Mouse (Mus musculus): ENCODE measurements around the gene Oas1h. TPM values are rescaled to one million over a fixed set of nuclear protein-coding genes. Genes with fewer than 3 reads are reported as not detected.
"Not testable (repeated sequence)": the region's sequence is repeated elsewhere in the genome, so short reads cannot be mapped to it uniquely, and the experiment has no call there.

Gene Oas1h
- polyA plus RNA-seq, 1 experiment: not detected

GRCm38 (mm10) chr5:120881681-120882080 lies 20.5 kb downstream of the Oas1h start:
- DNase-seq (ENCODE audit: low spot score): not testable (repeated sequence)

- DNase-seq (ENCODE audit: low spot score): not testable (repeated sequence)
Observed at GRCm38 (mm10) chr5:120887413-120887812, 26.2 kb downstream of the Oas1h start, which contains the start of gene Oas1g. Gene Oas1g (minus strand): TSS chr5:120887613.

- no peak for DNase-seq (ENCODE audit: low spot score)
Observed at GRCm38 (mm10) chr5:120887831-120888230, 26.6 kb downstream of the Oas1h start.

DNA sequence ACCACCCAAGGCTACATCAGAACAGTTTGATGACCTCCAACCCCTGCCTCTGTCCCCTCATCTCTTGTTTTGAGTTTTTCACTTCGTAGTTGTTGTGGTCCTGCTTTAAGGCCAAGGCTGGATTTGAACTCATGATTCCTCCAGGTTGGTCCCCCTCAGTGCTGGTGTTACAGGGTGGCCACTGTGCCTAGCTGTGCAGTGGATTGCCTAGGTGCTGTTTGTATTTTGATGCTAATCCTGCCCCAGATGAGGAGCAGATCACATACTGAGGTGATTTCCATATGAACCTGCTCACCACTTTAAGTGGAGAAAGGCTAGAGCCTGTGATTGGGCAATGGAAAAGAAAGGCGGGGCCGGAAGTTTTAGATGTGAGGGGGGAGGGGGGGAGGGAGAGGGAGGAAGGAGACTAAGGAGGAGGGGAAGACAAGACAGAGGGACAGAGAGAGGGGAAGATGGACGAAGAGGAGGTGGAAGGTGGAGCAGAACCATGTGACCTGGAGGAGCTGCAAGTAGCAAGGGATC lies 27.1 kb downstream of the Oas1h start:
- not testable (repeated sequence) for DNase-seq (ENCODE audit: low spot score)

DNA sequence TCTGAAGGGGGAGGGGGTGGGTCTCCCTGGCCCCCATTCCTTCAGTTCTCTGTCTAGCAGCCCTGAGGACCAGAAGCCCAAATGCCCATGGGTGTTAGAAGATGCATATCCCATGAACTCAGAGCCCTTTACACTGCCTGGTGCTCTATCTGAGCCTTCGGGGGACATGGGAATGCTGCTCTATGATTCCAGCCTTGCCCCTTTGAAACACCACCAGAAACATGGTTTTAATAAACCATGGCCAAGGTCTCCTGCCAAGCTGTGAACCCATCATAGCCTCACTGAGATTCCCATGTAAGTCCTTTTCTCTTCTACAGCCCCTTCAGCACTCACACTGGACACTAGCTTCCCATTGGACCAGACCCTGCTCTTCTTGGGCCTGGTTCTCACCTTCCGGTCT lies 28.8 kb downstream of the Oas1h start:
- no peak for DNase-seq (ENCODE audit: low spot score)

DNA sequence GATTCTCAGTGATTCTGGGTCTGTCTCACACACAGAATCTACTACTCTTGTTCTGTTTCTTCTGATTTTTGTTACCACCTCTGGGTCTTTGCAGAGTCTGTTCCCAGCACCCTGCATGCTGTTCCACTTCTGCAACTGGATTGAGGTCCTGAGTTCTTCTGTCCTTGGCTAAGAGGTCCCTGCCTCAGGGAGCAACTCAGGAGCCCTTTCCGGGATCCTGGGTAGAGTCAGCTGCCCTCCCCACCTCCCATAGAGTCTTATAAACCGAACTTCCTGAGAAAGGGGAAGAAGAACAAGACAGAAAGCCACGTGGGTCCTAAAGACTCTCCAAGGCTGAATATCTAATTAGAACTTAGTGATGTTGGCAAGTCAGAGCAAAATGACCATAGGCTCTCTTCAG lies 29.8 kb downstream of the Oas1h start:
- no peak for DNase-seq (ENCODE audit: low spot score)

- DNase-seq (ENCODE audit: low spot score): not testable (repeated sequence)
Observed at GRCm38 (mm10) chr5:120891566-120892242, 30.5 kb downstream of the Oas1h start.

- DNase-seq (ENCODE audit: low spot score): no peak
Observed at GRCm38 (mm10) chr5:120892243-120892660, 31.0 kb downstream of the Oas1h start.

DNA sequence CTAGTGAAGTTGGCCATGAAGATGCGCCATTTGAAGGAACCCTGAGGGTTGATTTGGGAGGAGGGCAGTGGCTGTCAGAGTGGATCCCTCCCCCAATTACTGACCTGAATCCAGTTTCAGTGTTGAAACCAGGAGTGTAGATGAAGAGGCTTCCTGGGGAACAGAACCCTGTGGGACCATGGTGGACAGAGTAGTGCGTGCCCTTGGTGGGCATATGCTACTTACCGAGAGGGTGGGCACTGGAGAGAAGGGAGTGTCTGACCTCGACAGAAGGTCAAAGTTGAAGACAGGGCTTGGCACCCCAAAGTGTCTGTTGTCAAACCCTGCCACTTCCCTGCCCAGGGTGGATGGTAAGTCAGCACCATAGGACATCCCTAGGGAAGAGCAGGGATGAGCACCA lies 32.6 kb downstream of the Oas1h start:
- not testable (repeated sequence) for DNase-seq (ENCODE audit: low spot score)

DNA sequence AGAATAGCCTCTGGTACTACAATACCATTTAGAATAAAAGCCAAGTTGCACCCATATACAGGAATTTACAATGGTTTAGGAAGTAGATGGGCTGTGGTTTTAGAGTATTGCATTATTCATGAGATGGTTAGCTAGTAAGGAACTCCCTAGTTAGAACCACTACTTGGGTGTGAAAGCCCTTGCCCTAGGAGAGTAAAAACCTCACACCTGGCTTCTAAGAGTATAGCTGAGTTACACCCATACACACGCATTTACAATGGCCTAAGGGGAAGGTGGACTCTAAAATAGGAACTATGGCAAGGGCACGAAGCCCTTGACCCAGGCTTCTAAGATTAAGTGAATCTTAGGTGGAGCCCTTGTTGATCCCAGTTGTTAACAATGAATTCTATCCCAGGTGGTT lies 33.5 kb downstream of the Oas1h start:
- not testable (repeated sequence) for DNase-seq (ENCODE audit: low spot score)

- DNase-seq (ENCODE audit: low spot score): no peak
Observed at GRCm38 (mm10) chr5:120895231-120895900, 34.1 kb downstream of the Oas1h start.

DNA sequence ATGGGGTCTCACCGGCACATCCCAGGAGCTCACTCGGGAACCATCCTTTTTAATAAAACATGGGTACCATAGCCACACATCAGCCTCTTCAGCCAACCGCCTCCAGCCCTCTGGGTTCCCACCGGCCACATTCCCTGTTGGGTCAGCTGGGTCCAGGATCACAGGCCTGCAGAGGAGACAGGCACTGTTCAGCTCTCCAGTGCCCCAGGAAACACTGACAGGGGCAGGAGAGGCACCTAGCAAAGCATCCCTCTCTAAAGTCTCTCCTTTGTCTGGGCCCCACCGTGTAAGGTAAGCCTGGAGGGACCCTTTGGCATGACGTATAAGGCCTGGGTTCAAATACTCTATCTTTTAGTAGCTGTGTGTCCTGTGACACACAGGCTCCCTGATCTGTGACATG lies 37.1 kb downstream of the Oas1h start:
- DNase-seq (ENCODE audit: low spot score): no peak

DNA sequence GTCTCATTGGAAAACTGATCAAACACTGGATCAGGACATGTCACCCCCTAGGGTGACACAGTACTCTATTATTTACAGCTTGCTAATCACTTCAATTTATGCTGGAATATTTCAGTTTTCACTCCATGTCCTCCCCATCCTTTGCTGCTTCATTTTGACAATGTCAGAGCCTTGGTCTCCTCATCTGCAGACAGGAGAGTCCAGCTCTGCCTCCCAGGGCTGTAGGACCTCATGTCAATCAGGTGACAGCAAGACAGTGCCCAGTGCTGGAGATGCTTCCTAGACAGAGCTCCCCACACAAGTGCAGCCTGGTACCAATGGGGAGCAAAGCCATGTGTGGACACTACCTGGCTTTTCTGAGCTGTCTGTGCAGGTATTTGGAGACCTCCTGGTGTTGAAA lies 37.5 kb downstream of the Oas1h start:
- no peak for DNase-seq (ENCODE audit: low spot score)

DNA sequence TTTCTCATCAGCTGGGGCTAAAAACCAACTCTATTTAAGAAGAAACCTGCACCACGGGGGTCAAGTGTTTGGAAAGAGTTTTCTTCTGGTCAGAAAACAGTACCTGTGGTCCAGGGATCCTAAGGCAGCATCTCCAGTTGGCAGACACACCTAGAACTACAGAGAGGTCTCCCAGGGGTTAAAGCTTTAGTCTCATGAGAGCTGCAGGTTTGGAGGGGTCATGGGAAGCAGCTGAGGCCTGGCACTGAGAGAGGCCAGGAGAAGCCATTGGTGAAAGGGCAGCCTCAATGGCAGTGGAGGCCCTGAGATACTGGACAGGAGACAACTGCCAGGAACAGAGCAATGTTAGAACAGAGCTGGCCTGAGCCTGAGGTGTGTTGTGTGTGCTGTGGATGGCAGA lies 39.4 kb downstream of the Oas1h start:
- no peak for DNase-seq (ENCODE audit: low spot score)

GRCm38 (mm10) chr5:120902056-120902455 lies 40.8 kb downstream of the Oas1h start:
- no peak for DNase-seq (ENCODE audit: low spot score)

DNA sequence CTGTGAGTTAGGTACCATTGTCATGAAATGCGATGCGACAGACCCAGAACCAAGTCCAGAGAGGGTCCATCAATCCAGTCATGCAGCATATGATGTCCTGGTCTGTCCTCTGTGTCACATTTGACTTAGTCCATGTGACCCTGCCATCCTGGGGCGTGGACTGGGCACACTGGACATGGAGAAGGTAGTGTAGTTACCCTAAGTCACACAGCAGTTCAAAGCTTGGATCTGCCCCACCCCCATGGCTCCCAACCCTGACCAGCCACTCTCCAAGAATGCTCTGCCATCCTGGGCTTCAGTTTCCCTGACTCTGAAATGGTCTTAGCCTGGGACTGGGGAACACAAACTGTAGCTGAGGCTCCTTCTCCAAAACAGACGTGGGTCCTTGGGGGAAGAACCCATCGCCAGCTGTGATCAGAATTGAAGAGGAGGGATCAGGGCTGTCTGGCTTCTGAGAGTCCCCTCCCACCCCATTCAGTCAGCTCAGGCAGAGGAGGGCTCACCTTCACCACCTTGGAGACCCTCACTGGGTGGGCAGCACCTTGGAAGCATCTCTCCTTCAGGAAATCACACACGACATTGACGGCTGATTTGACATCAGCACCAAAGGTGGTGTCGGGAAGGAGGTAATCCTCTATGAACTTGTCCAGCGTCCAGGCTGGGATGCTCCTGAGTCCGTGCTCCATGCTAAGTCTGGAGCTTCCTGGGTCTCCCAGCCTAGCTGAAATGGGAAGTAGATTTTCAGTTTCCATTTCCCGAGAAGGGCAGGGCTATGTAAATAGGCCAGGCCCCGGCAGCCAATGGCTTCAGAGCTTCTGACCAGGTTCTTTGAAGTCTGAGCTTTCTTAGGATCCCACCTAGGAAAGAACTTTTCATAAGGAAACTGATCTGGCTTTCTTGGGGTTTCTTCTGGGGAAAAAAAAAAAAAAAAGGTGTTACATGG lies 45.8 kb downstream of the Oas1h start, which contains the start of gene Oas1a:
Gene Oas1a (minus strand): TSS at position 731 of the 943 bp plus-strand sequence.
- not testable (repeated sequence) for DNase-seq (ENCODE audit: low spot score)

- DNase-seq (ENCODE audit: low spot score): no peak
Observed at GRCm38 (mm10) chr5:120908196-120908920, 47.1 kb downstream of the Oas1h start.

- DNase-seq (ENCODE audit: low spot score): not testable (repeated sequence)
Observed at GRCm38 (mm10) chr5:120914204-120914603, 53.0 kb downstream of the Oas1h start, which contains the start of gene Oas1d. Gene Oas1d (plus strand): TSS chr5:120914536.

- not testable (repeated sequence) for DNase-seq (ENCODE audit: low spot score)
Observed at GRCm38 (mm10) chr5:120919156-120919935, 58.1 kb downstream of the Oas1h start.

GRCm38 (mm10) chr5:120920296-120920695 lies 59.1 kb downstream of the Oas1h start:
- DNase-seq (ENCODE audit: low spot score): no peak
